Mouse (Mus musculus): ENCODE measurements at regions not wholly inside any gene's neighbourhood (a gene's known extent, or its start where the extent isn't known, plus 50 kb on each side); places are given as distances from the start of the nearest gene placed in this dataset.

GRCm38 (mm10) chr6:107797845-107798244, 267.0 kb upstream of the Setmar start:
- no peak for DNase-seq (ENCODE audit: low spot score in 2 of 2)

- no peak for DNase-seq (ENCODE audit: low spot score in 2 of 2)
Observed at GRCm38 (mm10) chr6:107803056-107803455, 261.8 kb upstream of the Setmar start.
